Mouse (Mus musculus): ENCODE results near the gene Zfp683.

The Zfp683 gene

GRCm38 (mm10) chr4:134092382-134093288 is 39.0 kb downstream of the Zfp683 start:
- peak; percentile 64 for DNase-seq (ENCODE audit: low spot score)

- DNase-seq (ENCODE audit: low spot score): no peak
Observed at GRCm38 (mm10) chr4:134094004-134094564, 40.4 kb downstream of the Zfp683 start.

- DNase-seq (ENCODE audit: low spot score): no peak
Observed at GRCm38 (mm10) chr4:134094923-134095547, 41.4 kb downstream of the Zfp683 start, which contains the start of gene Cd52. TSS of gene Cd52 (minus strand) at chr4:134095082.

GRCm38 (mm10) chr4:134096120-134096519 is 42.5 kb downstream of the Zfp683 start:
- DNase-seq (ENCODE audit: low spot score): no peak

- no peak for DNase-seq (ENCODE audit: low spot score)
Observed at GRCm38 (mm10) chr4:134097015-134097608, 43.5 kb downstream of the Zfp683 start.

GRCm38 (mm10) chr4:134098628-134099027 is 45.0 kb downstream of the Zfp683 start:
- no peak for DNase-seq (ENCODE audit: low spot score)

GRCm38 (mm10) chr4:134100245-134100644 is 46.6 kb downstream of the Zfp683 start:
- no peak for DNase-seq (ENCODE audit: low spot score)

- DNase-seq (ENCODE audit: low spot score): peak; percentile 95
Observed at GRCm38 (mm10) chr4:134101979-134102741, 48.5 kb downstream of the Zfp683 start, which contains the start of gene Ubxn11. TSS of gene Ubxn11 (plus strand) at chr4:134102570.

GRCm38 (mm10) chr4:134102742-134103119 is 49.1 kb downstream of the Zfp683 start:
- DNase-seq (ENCODE audit: low spot score): no peak

- no peak for DNase-seq (ENCODE audit: low spot score)
Observed at GRCm38 (mm10) chr4:134106105-134106504, 52.5 kb downstream of the Zfp683 start.

- no peak for DNase-seq (ENCODE audit: low spot score)
Observed at GRCm38 (mm10) chr4:134107730-134108129, 54.1 kb downstream of the Zfp683 start.

- DNase-seq (ENCODE audit: low spot score): peak; percentile 55
Observed at GRCm38 (mm10) chr4:134108196-134108595, 54.6 kb downstream of the Zfp683 start.

Data from embryo, embryonic 10 days (tissue).